Comparison of ENCODE assay signal across 10 mouse cellular contexts in the genomic region with DNA sequence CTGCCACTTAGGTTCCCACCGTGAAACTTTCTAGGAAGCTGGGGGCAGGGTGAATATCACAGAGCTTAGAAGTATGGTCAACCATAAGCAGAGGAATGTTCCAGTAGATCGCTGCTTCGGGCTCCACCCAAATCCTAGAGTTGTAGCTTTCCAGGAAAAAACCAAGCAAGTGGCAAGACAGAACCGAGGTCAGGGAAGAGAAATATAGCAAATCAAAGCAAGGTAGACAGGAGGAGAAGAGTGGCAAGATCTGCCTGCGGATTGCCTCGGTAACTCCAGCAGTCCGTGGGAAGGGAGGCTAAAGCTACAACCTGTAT. TPM values are rescaled to one million over a fixed set of nuclear protein-coding genes. Genes with fewer than 3 reads are reported as not detected.
A peak's percentile ranks its signal among the peaks of the same experiment; 100 is the strongest.
DNase-seq lines count a peak whose midpoint lies in the region; ATAC-seq and TF ChIP-seq lines count a peak whose summit lies in the region.
"Had no signal": no experiment of that assay in that cellular context is flagged by ENCODE, and none has a peak within 500 bp of the region (broad histone marks: within the 10 kb centered on the region; RNA-seq: fewer than 3 reads in every experiment).

No protein-coding gene starts in this region.

- DNase-seq in heart, postnatal 25 days (ENCODE audit: low spot score): no peak
- DNase-seq in lung, postnatal 0 days (ENCODE audit: low spot score): peak; percentile 69
- DNase-seq in lung, postnatal 10 days: no peak
- no peak for DNase-seq in limb, embryonic 10.5 days (ENCODE audit: low spot score)
- no peak for DNase-seq in left cerebral cortex, postnatal 36 days (ENCODE audit: low spot score in 2 of 2)
- no peak for DNase-seq in left cerebral cortex, postnatal 4 days
- DNase-seq: cerebellum, adult 11-12 months had no signal

- intact Hi-C loops in heart, postnatal 25 days (cut with DNase I): no loop called here
- intact Hi-C loops in left cerebral cortex, postnatal 36 days (cut with DNase I): no loop called here
- intact Hi-C loops in left cerebral cortex, postnatal 4 days (cut with DNase I): no loop called here

- no peaks in the 10 kb centered on the region for H3K36me3 ChIP-seq in heart, embryonic 12.5 days
- H3K36me3 ChIP-seq in lung, postnatal 0 days (ENCODE audit: insufficient read depth, low read length): no peaks in the 10 kb centered on the region
- no peaks in the 10 kb centered on the region for H3K36me3 ChIP-seq in limb, embryonic 10.5 days
- H3K36me3 ChIP-seq in stomach, embryonic 16.5 days (ENCODE audit: control insufficient read depth, insufficient read depth, low read length): no peaks in the 10 kb centered on the region

- peak overlapping the region; percentile 21; the same call in 1 of the 2 replicates for H3K9ac ChIP-seq in heart, embryonic 12.5 days
- H3K9ac ChIP-seq in lung, postnatal 0 days (replicated peaks; ENCODE audit: low read depth): no peak overlapping the region
- H3K9ac ChIP-seq in stomach, embryonic 16.5 days (ENCODE audit: low read length): no peak overlapping the region

- no peak for ATAC-seq in heart, embryonic 12.5 days (ENCODE audit: insufficient number of reproducible peaks, low FRiP score)
- no peak for ATAC-seq in lung, postnatal 0 days
- no peak for ATAC-seq in stomach, embryonic 16.5 days (ENCODE audit: insufficient read depth, low FRiP score)

- no peak for TF ChIP-seq CTCF in lung, postnatal 0 days (IDR thresholded peaks at IDR 0.05)

- H3K27me3 ChIP-seq in heart, embryonic 12.5 days (replicated peaks): 0 out of 2 replicates have a peak, but pooled peaks cover 3% of the 10 kb centered on the region
- no peaks in the 10 kb centered on the region for H3K27me3 ChIP-seq in lung, postnatal 0 days (replicated peaks; ENCODE audit: insufficient read depth, low read length)
- peaks cover 9% of the 10 kb centered on the region for H3K27me3 ChIP-seq in limb, embryonic 10.5 days (ENCODE audit: low read depth, poor library complexity, severe bottlenecking)
- no peaks in the 10 kb centered on the region for H3K27me3 ChIP-seq in stomach, embryonic 16.5 days (ENCODE audit: control insufficient read depth, insufficient read depth, low read length)

- H3K4me3 ChIP-seq in heart, embryonic 12.5 days: peak overlapping the region; percentile 33
- peak overlapping the region; percentile 21; the same call in 1 of the 2 replicates for H3K4me3 ChIP-seq in lung, postnatal 0 days (ENCODE audit: low read depth, low read length)
- peak overlapping the region; percentile 26; the same call in 1 of the 2 replicates for H3K4me3 ChIP-seq in limb, embryonic 10.5 days
- peak overlapping the region; percentile 28 for H3K4me3 ChIP-seq in stomach, embryonic 16.5 days (replicated peaks; ENCODE audit: low read length)
- H3K4me3 ChIP-seq: erythroblast, embryonic 14.5 days had no signal

- H3K4me2 ChIP-seq in heart, embryonic 12.5 days: peak overlapping the region; percentile 69
- H3K4me2 ChIP-seq in lung, postnatal 0 days (replicated peaks; ENCODE audit: low read depth, low read length): peak overlapping the region; percentile 52
- H3K4me2 ChIP-seq in stomach, embryonic 16.5 days (ENCODE audit: low read depth, low read length): peak overlapping the region; percentile 43

- 59% methylated on average over 7 of the region's 7 CpGs for WGBS in heart, embryonic 12.5 days
- 54% methylated on average over 7 of the region's 7 CpGs for whole genome bisulfite sequencing in lung, postnatal 0 days
- WGBS in limb, embryonic 10.5 days: 80% methylated on average over 7 of the region's 7 CpGs
- WGBS in stomach, embryonic 16.5 days: 60% methylated on average over 7 of the region's 7 CpGs

- no peak overlapping the region for H3K27ac ChIP-seq in heart, embryonic 12.5 days (ENCODE audit: poor library complexity, severe bottlenecking)
- H3K27ac ChIP-seq in lung, postnatal 0 days (ENCODE audit: low read length): peak overlapping the region; percentile 2
- H3K27ac ChIP-seq in limb, embryonic 10.5 days: no peak overlapping the region
- no peak overlapping the region for H3K27ac ChIP-seq in stomach, embryonic 16.5 days (ENCODE audit: low read length)

- H3K9me3 ChIP-seq in heart, embryonic 12.5 days (replicated peaks): peaks cover 2% of the 10 kb centered on the region; the same call in 1 of the 2 replicates
- no peaks in the 10 kb centered on the region for H3K9me3 ChIP-seq in lung, postnatal 0 days (ENCODE audit: low read length)
- H3K9me3 ChIP-seq in limb, embryonic 10.5 days (replicated peaks): no peaks in the 10 kb centered on the region
- H3K9me3 ChIP-seq in stomach, embryonic 16.5 days (replicated peaks; ENCODE audit: control insufficient read depth, low read length): no peaks in the 10 kb centered on the region

- peaks cover 37% of the 10 kb centered on the region for H3K4me1 ChIP-seq in heart, embryonic 12.5 days (replicated peaks)
- H3K4me1 ChIP-seq in lung, postnatal 0 days (ENCODE audit: insufficient read depth, low read depth, low read length): no peaks in the 10 kb centered on the region; the same call in 1 of the 2 replicates
- H3K4me1 ChIP-seq in limb, embryonic 10.5 days: peaks cover 7% of the 10 kb centered on the region
- no peaks in the 10 kb centered on the region for H3K4me1 ChIP-seq in stomach, embryonic 16.5 days (ENCODE audit: control insufficient read depth, insufficient read depth, low read length)

- no peak for TF ChIP-seq EP300 in lung, postnatal 0 days (IDR thresholded peaks at IDR 0.05)

RNA-seq across cellular contexts. Expression of a gene that starts 0.7 kb away (rescaled TPM):
- polyA plus RNA-seq in heart, embryonic 12.5 days (2016; fragmentation: Nextera tagmentation; extraction: Ambion mirVana): 3.8 and 4.0 TPM in 2 replicates
- 1 to 10 TPM in 1 of 2 experiments, under 1 TPM in 1; 0.55 to 1.0 TPM for total RNA-seq in heart, postnatal 25 days (2021)
- 27.9 and 28.6 TPM in 2 replicates for polyA plus RNA-seq in lung, postnatal 0 days (2015; fragmentation: Nextera tagmentation; extraction: Ambion mirVana)
- 0.74 and 1.5 TPM in 2 replicates for polyA plus RNA-seq in limb, embryonic 10.5 days (2016; fragmentation: Nextera tagmentation; extraction: Ambion mirVana)
- polyA plus RNA-seq in stomach, embryonic 16.5 days (2015; fragmentation: Nextera tagmentation; extraction: Ambion mirVana): 3.4 and 4.6 TPM in 2 replicates
- total RNA-seq in left cerebral cortex, postnatal 36 days (2021): 1 to 10 TPM in 1 of 2 experiments, under 1 TPM in 1; 0.44 to 1.2 TPM
- total RNA-seq in left cerebral cortex, postnatal 4 days (2021): under 1 TPM in 1 of 2 experiments, not detected in 1; 0.50 TPM

RNA-seq across cellular contexts. Expression of a gene that starts 59.2 kb away (rescaled TPM):
- 6.8 and 7.1 TPM in 2 replicates for polyA plus RNA-seq in heart, embryonic 12.5 days (2016; fragmentation: Nextera tagmentation; extraction: Ambion mirVana)
- total RNA-seq in heart, postnatal 25 days (2021): 1 to 10 TPM; 1.9 to 2.7 TPM
- 23.3 and 26.8 TPM in 2 replicates for polyA plus RNA-seq in lung, postnatal 0 days (2015; fragmentation: Nextera tagmentation; extraction: Ambion mirVana)
- polyA plus RNA-seq in limb, embryonic 10.5 days (2016; fragmentation: Nextera tagmentation; extraction: Ambion mirVana): 0.41 and 0.93 TPM in 2 replicates
- 2.1 and 2.2 TPM in 2 replicates for polyA plus RNA-seq in stomach, embryonic 16.5 days (2015; fragmentation: Nextera tagmentation; extraction: Ambion mirVana)
- 1 to 10 TPM; 2.2 to 2.3 TPM for total RNA-seq in left cerebral cortex, postnatal 36 days (2021)
- 1 to 10 TPM; 3.8 to 4.9 TPM for total RNA-seq in left cerebral cortex, postnatal 4 days (2021)
- polyA plus RNA-seq: erythroblast, embryonic 14.5 days had no signal
